Comparison of ENCODE assay signal across 7 mouse cellular contexts in genomic region chr17:12688427-12689110, GRCm38 (mm10). TPM values are rescaled to one million over a fixed set of nuclear protein-coding genes. Genes with fewer than 3 reads are reported as not detected.
DNase-seq lines count a peak whose midpoint lies in the region; ATAC-seq lines count a peak whose summit lies in the region.

No protein-coding gene starts in this region.

- DNase-seq in right cerebral cortex, postnatal 10 days (ENCODE audit: low spot score in 2 of 2), result peak; percentile 63 to 75
- DNase-seq in right cerebral cortex, postnatal 25 days, result no peak
- DNase-seq in cerebellum, postnatal 10 days, result peak; percentile 78 to 83
- DNase-seq in lung, postnatal 36 days, result peak; percentile 66
- DNase-seq in thymus, postnatal 14 days, result no peak
- no peak for DNase-seq in testis, postnatal 14 days (ENCODE audit: low spot score)

- no peak overlapping the region for H3K4me3 ChIP-seq in heart, embryonic 16.5 days (ENCODE audit: low read length)

- peak overlapping the region; percentile 49 for H3K9ac ChIP-seq in heart, embryonic 16.5 days (ENCODE audit: low read length)

- H3K4me2 ChIP-seq in heart, embryonic 16.5 days (ENCODE audit: low read depth, low read length), result peak overlapping the region; percentile 27

- WGBS in heart, embryonic 16.5 days, result 38% methylated on average over 20 of the region's 20 CpGs

- H3K36me3 ChIP-seq in heart, embryonic 16.5 days (ENCODE audit: control insufficient read depth, insufficient read depth), result peaks cover 82% of the 10 kb centered on the region

- H3K27ac ChIP-seq in heart, embryonic 16.5 days (ENCODE audit: low read length), result peak overlapping the region; percentile 87

- no peaks in the 10 kb centered on the region for H3K27me3 ChIP-seq in heart, embryonic 16.5 days (ENCODE audit: control insufficient read depth, insufficient read depth, low read length)

- H3K9me3 ChIP-seq in heart, embryonic 16.5 days (replicated peaks; ENCODE audit: control insufficient read depth, low read length), result no peaks in the 10 kb centered on the region

- peak; percentile 78 for ATAC-seq in heart, embryonic 16.5 days (replicated peaks; ENCODE audit: extremely low read depth, insufficient read depth, low FRiP score)

- H3K4me1 ChIP-seq in heart, embryonic 16.5 days (ENCODE audit: control insufficient read depth, insufficient read depth, low read length), result peaks cover 31% of the 10 kb centered on the region

RNA-seq across cellular contexts. Expression of gene Slc22a1, which starts 12.9 kb away (rescaled TPM):
- polyA plus RNA-seq in heart, embryonic 16.5 days (2015; fragmentation: Nextera tagmentation; extraction: Ambion mirVana), result 37.6 and 39.9 TPM in 2 replicates

Comparison
In these comparisons a context has a peak if more than half of its experiments do, and no peak if none do; other contexts are left out.
1. DNase-seq: peak in right cerebral cortex, postnatal 10 days (2 of 2), cerebellum, postnatal 10 days (2 of 2) and lung, postnatal 36 days (single experiment); none in right cerebral cortex, postnatal 25 days (single experiment), thymus, postnatal 14 days (single experiment) and testis, postnatal 14 days (single experiment).